8 mouse cellular contexts compared by ENCODE assay signal in genomic region chr15:36979488-36980201, GRCm38 (mm10). TPM values are rescaled to one million over a fixed set of nuclear protein-coding genes. Genes with fewer than 3 reads are reported as not detected.
DNase-seq lines count a peak whose midpoint lies in the region; ATAC-seq and TF ChIP-seq lines count a peak whose summit lies in the region.

No protein-coding gene starts in this region.

- H3K36me3 ChIP-seq in heart, embryonic 11.5 days (ENCODE audit: control insufficient read depth, insufficient read depth, low read length), result no peaks in the 10 kb centered on the region
- H3K36me3 ChIP-seq in heart, embryonic 12.5 days, result no peaks in the 10 kb centered on the region
- no peaks in the 10 kb centered on the region for H3K36me3 ChIP-seq in neural tube, embryonic 15.5 days

- 6% methylated on average over 20 of the region's 20 CpGs for WGBS in heart, embryonic 11.5 days (ENCODE audit: insufficient replicate concordance)
- WGBS in heart, embryonic 12.5 days, result 6% methylated on average over 20 of the region's 20 CpGs
- WGBS in lung, adult 2 months, result 12% methylated on average over 20 of the region's 20 CpGs
- 2% methylated on average over 20 of the region's 20 CpGs for WGBS in neural tube, embryonic 15.5 days

- peak; percentile 49; the same call in 1 of the 2 replicates for ATAC-seq in heart, embryonic 11.5 days (replicated peaks; ENCODE audit: insufficient number of reproducible peaks, low FRiP score, low TSS enrichment)
- ATAC-seq in heart, embryonic 12.5 days (ENCODE audit: insufficient number of reproducible peaks, low FRiP score), result peak; percentile 81
- peak; percentile 91 for ATAC-seq in neural tube, embryonic 15.5 days (ENCODE audit: low FRiP score)

- peak overlapping the region; percentile 55 for H3K4me2 ChIP-seq in heart, embryonic 11.5 days
- H3K4me2 ChIP-seq in heart, embryonic 12.5 days, result peak overlapping the region; percentile 61
- peak overlapping the region; percentile 59 for H3K4me2 ChIP-seq in neural tube, embryonic 15.5 days

- no peak overlapping the region for H3K27ac ChIP-seq in heart, embryonic 11.5 days (ENCODE audit: low read depth, low read length)
- peak overlapping the region; percentile 6; the same call in 1 of the 2 replicates for H3K27ac ChIP-seq in heart, embryonic 12.5 days (ENCODE audit: poor library complexity, severe bottlenecking)
- H3K27ac ChIP-seq in neural tube, embryonic 15.5 days (replicated peaks), result peak overlapping the region; percentile 83

- H3K9ac ChIP-seq in heart, embryonic 11.5 days (ENCODE audit: low read depth, low read length), result peak overlapping the region; percentile 44
- H3K9ac ChIP-seq in heart, embryonic 12.5 days, result peak overlapping the region; percentile 57
- H3K9ac ChIP-seq in neural tube, embryonic 15.5 days (replicated peaks), result peak overlapping the region; percentile 53

- H3K27me3 ChIP-seq in heart, embryonic 11.5 days (ENCODE audit: control insufficient read depth, insufficient read depth, low read length), result no peaks in the 10 kb centered on the region
- H3K27me3 ChIP-seq in heart, embryonic 12.5 days (replicated peaks), result no peaks in the 10 kb centered on the region
- H3K27me3 ChIP-seq in neural tube, embryonic 15.5 days (replicated peaks), result no peaks in the 10 kb centered on the region

- H3K4me1 ChIP-seq in heart, embryonic 11.5 days (ENCODE audit: control insufficient read depth, insufficient read depth, low read length), result peaks cover 25% of the 10 kb centered on the region
- peaks cover 41% of the 10 kb centered on the region for H3K4me1 ChIP-seq in heart, embryonic 12.5 days (replicated peaks)
- H3K4me1 ChIP-seq in lung, adult 2 months (ENCODE audit: control insufficient read depth, insufficient read depth, low read length), result no peaks in the 10 kb centered on the region; the same call in 1 of the 2 replicates
- peaks cover 26% of the 10 kb centered on the region for H3K4me1 ChIP-seq in neural tube, embryonic 15.5 days

- TF ChIP-seq CTCF in lung, adult 2 months (IDR thresholded peaks at IDR 0.05; ENCODE audit: insufficient read depth, low read length), result peak; percentile 40

- H3K4me3 ChIP-seq in heart, embryonic 11.5 days (ENCODE audit: low read depth, low read length), result peak overlapping the region; percentile 37
- peak overlapping the region; percentile 43 for H3K4me3 ChIP-seq in heart, embryonic 12.5 days
- peak overlapping the region; percentile 41 for H3K4me3 ChIP-seq in lung, adult 2 months (replicated peaks; ENCODE audit: extremely low read depth, low read depth, low read length)
- peak overlapping the region; percentile 41 for H3K4me3 ChIP-seq in neural tube, embryonic 15.5 days (replicated peaks)

- no peak for DNase-seq in heart, adult 9 months (ENCODE audit: low spot score in 2 of 2)
- peak; percentile 74 to 75 for DNase-seq in cerebellum, postnatal 25 days
- DNase-seq in layer of hippocampus, adult 8-10 months (ENCODE audit: low spot score in 2 of 2), result peak; percentile 58 to 65
- no peak for DNase-seq in lung, adult 2 months
- peak; percentile 66 for DNase-seq in thymus, postnatal 10 days (ENCODE audit: low spot score in 2 of 2)

- H3K9me3 ChIP-seq in heart, embryonic 11.5 days (replicated peaks; ENCODE audit: control insufficient read depth, low read length), result no peaks in the 10 kb centered on the region
- H3K9me3 ChIP-seq in heart, embryonic 12.5 days (replicated peaks), result no peaks in the 10 kb centered on the region
- H3K9me3 ChIP-seq in neural tube, embryonic 15.5 days (replicated peaks), result no peaks in the 10 kb centered on the region

- no peak for TF ChIP-seq POLR2A in lung, adult 2 months (IDR thresholded peaks at IDR 0.05; ENCODE audit: borderline replicate concordance, extremely low read depth, low read depth, low read length)

RNA-seq across cellular contexts. Expression of gene Zfp706, which starts 27.9 kb away (rescaled TPM):
- 421 and 423 TPM in 2 replicates for polyA plus RNA-seq in heart, embryonic 11.5 days (2014; fragmentation: Nextera tagmentation; extraction: Ambion mirVana)
- polyA plus RNA-seq in heart, embryonic 12.5 days (2016; fragmentation: Nextera tagmentation; extraction: Ambion mirVana), result 459 and 491 TPM in 2 replicates
- 100 to 1,000 TPM; 229 to 299 (median 248) TPM for total RNA-seq in layer of hippocampus, adult 8-10 months (2022)
- polyA plus RNA-seq in lung, adult 2 months (2012; rRNA removed), result 25.4 and 27.1 TPM in 2 replicates
- 457 and 498 TPM in 2 replicates for polyA plus RNA-seq in neural tube, embryonic 15.5 days (2015; fragmentation: Nextera tagmentation; extraction: Ambion mirVana)

Comparison
In these comparisons a context has a peak if more than half of its experiments do, and no peak if none do; other contexts are left out.
1. DNase-seq: peak in cerebellum, postnatal 25 days (2 of 2), layer of hippocampus, adult 8-10 months (2 of 2) and thymus, postnatal 10 days (2 of 2); none in heart, adult 9 months (0 of 2) and lung, adult 2 months (single experiment).
2. RNA of gene Zfp706, which starts 27.9 kb away (polyA plus RNA-seq): 459 to 491 TPM in heart, embryonic 12.5 days, 457 to 498 TPM in neural tube, embryonic 15.5 days and 421 to 423 TPM in heart, embryonic 11.5 days; 25.4 to 27.1 TPM in lung, adult 2 months; every median in the first group is over 10 times any median in the second.
3. Peak in every context shown above with its lines, with median percentiles within 50 percentile points of each other: ATAC-seq, H3K4me2 ChIP-seq, H3K4me3 ChIP-seq and H3K9ac ChIP-seq.